Mouse (Mus musculus) adrenal gland, adult (tissue): Measurements from ENCODE around the gene Myo15.
"Not testable (repeated sequence)": the region's sequence is repeated elsewhere in the genome, so short reads cannot be mapped to it uniquely, and the experiment has no call there.

Experiments
- DNase-seq, 2 experiments: peaks; one replicate each; pipeline ENCODE4 v3.0.0; 2022 to 2023; ENCODE audit warnings: low spot score in 1 of 2; ENCODE audit not compliant: inconsistent age in 2 of 2

Myo15 gene

DNA sequence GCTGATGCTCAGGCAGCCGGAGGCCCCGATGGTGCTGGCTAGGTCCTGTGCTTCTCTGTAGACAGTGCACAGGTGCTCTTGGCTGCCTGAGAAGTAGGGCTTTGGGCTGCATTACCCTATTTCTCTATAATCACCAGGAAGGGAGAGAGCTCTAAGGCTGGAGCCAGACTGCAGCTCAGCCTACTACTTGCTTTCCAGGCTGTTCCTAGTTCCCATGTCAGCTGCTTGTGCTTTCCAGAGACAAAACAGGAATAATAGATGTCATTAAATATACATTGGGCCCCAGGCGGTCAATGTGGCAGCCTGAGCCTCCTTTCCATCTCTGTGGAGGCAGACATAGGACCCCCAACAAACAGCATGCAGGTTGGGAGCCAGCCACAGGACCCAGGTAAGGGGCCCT lies at the start of gene Myo15:
TSS of gene Myo15 (plus strand) at position 301 of the 400 bp plus-strand sequence.
- no peak for DNase-seq

DNA sequence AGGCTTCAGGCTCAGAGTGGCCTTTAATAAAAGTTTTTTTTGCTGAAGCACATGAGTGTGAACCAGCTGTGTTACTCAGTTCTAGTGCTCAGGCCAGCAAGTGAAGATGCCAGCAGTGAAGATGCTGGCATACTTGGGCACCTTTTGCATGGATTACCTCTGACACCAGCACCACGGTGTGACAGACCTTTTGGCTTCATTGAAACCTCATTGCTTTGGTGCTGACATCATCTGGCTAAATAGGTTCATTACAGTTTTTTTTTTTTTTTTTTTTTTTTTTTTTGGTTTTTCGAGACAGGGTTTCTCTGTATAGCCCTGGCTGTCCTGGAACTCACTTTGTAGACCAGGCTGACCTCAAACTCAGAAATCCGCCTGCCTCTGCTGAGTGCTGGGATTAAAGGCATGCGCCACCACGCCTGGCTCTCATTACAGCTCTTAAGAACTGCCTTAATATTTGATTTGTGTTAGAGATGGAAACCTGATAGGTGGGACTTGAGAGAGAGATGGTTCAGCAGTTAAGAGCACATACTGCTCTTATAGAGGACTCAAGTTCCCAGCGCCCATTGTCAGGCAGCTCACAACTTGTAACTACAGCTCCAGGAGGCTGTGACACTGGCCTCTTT lies 47.0 kb upstream of the Myo15 start:
- DNase-seq, result peak in 1 of 2 experiments; percentile 25

DNA sequence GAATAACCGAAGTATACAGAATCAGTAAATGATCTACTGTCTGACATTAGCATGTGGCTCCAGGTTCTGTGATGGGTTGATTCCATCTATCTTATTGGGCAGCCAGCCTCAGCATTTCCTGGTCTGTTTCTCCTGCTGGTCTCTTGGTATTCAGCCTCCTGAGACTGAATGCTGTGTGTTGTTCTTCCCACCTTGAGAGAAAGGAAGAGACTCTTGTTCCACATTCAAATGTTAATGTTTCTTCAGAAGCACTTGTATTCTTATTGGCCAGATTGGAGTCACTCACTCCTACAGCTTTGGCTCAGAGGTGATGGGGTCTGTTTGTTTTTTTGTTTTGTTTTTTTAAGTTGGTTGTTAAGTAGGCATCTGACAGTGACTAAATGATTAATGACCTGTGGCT lies 46.1 kb upstream of the Myo15 start:
- DNase-seq, result no peak

DNA sequence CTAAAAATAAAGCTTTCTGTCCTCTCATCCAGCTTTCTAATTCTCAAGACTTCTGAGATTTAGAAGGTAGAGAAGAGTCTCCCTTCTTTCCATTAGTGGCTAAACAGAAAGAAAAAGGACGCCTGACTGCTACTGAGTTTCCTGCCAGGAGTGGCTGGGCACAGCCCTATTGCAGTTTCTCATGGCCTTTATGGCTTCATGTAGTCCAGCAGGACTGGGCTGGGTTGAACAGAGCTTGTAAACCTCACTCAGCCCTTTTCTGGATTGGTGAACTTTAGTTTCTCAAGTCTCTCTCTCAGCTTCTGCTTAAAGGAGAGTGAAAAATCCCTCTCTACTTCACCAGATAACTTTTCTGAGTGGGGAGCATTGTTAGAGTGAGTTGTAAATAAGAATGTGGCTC lies 42.7 kb upstream of the Myo15 start:
- no peak for DNase-seq

DNA sequence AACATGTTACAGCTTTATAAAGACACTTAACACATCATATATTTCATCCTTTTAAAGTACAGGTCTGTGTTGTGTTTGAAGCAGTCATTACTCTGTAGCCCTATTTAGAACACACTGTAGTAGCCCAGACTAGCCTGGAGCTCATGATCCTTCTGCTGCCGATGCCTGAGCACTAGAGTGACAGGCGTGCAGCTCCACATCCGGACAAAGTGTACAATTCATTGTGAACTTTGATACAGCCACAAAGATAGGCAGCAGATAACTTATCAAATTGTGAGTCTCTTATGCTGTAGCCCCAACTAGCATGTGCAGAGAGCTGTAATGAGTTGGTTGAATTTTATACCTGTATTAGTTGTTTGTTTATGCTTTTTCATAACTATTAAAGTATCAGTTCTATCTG lies 41.5 kb upstream of the Myo15 start:
- DNase-seq, result no peak

DNA sequence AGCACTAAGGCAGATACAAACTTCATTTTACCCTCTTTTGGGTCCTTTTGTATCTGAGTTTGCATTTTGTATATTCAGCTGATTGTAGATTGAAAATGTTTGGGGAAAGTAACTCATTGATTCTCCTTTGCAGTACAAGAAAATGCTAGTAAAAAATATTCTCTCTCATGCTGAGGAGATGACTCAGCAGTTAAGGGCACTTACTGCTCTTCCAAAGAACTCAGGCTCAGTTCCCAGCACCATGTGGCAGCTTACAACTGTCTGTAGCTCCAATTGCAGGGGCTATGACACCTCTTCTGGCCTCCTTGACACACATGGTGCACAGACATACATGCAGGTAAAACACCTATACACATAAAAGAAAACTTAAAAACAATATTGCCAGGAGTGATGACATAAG lies 35.6 kb upstream of the Myo15 start:
- no peak for DNase-seq

DNA sequence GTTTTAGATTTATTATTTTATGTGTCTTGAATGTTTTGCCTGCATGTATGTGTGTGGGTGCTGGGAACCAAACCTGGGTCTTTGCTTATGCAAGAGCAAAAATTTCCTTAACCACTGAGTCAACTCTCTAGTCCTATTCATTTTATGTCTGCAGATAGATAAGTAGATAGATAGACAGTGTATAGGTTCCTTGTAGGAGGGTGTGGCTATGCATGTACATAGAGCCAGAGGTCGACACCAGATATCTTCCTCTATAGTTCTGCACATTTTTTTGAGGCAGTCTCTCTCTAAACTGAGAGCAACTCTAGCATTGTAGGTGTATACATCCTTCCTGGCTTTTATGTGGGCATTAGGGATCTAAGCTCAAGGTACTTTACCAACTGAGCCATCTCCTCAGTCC lies 34.0 kb upstream of the Myo15 start:
- no peak for DNase-seq

DNA sequence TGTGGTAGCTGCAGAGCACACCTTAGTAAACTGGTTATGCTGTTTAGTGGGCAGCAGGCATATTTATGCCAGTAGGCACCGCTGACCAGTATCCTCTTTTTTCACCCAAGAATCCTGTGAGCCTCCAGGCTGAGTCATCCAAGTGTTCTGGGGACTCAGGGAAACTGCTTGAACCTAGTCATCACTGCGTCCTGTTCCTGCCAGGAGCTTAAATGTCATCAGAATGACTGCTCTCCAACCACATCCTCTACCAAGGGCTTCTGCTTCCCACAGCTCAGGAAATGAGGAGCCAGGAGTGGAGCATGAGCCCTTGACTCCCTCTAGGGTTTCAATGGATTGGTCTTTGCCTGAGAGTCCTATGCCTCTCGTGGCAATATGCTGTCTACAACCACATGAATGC lies 32.5 kb upstream of the Myo15 start:
- DNase-seq, result peak; percentile 73 to 76

DNA sequence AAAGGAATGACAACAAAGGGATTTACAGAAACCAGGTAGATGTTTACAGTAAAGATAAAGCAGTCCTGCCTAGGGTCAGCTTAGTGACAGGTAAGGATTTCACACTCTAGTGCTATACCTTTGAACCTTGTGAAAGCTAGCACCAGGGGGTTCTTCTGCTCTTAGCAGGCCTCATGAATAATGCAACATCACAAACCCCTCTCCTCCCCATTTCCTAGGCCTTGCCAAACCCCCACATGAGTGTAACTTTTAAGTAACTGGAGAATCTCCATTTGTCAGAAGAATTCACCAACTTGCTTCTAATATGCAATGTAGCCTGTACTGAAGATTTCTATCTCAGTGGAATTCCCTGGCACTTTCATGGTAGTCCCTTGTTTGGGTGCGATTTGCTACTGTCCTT lies 29.5 kb upstream of the Myo15 start:
- DNase-seq, result not testable (repeated sequence)

DNA sequence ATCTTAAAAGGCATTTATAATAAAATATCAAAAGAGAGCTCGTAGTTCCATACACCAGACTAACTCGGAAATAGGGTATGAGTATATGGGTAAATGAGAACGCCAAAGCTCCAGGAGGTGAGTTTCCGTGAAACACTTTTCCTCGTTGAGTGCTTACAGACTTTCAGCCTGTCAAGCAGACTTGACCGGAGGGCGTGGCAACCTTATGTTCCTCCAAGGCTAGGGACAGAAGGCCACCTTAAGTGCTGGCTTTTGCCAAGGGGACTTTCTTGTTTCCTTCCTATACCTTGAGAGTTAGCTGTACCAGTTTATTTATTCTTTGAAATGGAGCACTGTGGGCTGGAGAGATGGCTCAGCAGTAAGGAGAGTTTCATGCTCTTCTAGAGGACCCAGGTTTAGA lies 29.0 kb upstream of the Myo15 start:
- DNase-seq, result no peak

DNA sequence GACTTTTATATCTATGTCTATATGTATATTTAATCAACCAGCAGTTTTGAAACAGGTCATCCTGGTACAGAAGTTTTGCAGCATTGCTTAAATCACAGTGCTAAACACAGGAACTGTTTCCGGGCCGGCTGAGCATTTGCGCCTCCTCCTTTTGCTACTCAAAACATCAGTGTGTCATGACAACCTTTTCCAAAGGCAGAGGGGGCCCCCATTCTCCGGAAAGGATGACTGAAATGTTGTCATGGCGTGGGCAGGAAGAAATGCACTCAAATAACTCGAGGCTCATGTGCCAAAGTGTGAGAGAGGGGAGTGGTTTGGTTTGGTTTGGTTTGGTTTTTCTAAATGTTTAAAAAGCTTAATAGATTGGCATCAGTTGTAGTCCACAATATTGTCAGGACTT lies 26.2 kb upstream of the Myo15 start:
- no peak for DNase-seq

DNA sequence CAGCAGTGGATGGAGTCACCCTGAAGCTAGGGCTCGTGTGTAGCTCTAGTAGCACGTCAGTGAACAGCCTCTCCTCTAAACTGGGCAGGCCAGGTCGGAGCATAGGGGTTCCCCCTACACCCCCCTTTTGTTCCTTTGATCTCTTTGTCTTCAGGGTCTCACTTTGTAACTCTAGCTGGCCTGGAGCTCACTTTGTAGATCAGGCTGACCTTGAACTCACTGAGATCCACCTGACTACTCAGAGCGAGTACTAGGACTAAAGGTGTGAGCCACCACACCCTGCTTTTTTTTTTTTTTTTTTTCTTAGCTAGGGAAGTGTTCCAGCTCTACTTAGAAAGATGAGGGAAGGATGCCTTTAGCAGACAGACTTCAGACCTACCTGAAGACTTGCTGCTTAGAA lies 25.1 kb upstream of the Myo15 start:
- no peak for DNase-seq

DNA sequence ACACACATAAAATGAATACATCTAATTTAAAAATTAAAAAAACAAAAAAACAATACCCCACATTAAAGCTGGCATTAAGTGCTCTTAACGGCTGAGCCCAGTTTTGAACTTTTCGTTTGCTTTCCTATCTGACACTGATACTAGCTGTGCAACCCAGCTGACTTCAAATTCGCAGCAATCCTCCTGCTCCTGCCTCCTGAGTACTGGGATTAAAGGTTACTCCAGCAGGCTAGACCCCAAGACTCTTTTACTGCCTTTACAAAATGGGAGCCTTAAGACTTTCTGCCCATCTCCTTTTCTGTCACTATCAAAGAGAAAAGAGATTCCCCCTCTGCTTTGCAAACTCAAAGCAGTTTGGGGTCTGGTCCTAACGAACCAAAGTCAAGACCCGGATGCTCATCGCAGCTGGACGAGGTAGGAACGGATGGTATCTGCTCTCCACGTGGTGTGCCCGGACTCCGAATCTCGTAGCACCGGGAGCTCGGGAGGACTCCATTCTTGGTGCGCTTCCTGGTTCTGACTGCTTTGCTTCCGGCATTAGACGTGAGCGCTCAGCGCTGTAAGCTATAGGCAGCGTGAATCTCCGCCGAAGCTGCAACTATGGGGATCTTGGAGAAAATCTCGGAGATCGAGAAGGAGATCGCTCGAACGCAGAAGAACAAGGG lies 14.9 kb upstream of the Myo15 start, which contains the start of gene Drg2:
TSS of gene Drg2 (plus strand) at position 512 of the 665 bp plus-strand sequence.
- DNase-seq, result peak; percentile 88 to 96

DNA sequence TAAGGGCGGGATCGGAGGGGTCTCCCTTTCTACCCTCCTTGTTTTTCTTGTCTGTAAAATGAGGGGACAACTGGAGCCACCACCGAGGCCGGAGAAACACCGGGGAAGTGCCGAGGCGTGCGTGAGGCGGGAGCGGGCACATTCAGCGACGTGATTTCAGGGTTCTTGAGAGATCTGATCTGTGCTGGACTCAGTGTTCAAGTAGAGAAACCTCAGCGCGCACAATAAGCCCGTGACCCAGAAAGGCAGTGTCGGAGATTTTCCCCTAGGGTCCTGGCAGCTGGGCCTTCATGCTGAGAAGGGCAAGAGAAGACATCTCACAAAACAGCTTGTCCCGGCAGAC lies 14.4 kb upstream of the Myo15 start:
- no peak for DNase-seq

DNA sequence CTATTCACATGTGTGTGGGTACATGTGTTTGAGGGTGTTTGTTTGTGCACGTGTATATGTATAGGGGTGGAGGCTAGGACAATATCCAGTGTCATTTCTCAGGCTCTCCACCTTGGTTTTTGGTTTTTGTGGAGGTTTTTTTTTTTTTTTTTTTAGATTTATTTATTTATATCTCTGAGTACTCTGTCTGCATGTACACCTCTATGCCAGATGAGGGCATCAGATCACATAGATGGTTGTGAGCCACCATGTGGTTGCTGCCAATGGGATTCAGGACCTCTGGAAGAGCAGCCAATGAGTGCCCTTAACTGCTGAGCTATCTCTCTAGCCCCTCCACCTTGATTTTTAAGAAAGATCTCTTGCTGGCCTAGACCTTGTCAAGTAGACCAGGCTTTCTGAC lies 11.2 kb upstream of the Myo15 start:
- DNase-seq, result no peak

DNA sequence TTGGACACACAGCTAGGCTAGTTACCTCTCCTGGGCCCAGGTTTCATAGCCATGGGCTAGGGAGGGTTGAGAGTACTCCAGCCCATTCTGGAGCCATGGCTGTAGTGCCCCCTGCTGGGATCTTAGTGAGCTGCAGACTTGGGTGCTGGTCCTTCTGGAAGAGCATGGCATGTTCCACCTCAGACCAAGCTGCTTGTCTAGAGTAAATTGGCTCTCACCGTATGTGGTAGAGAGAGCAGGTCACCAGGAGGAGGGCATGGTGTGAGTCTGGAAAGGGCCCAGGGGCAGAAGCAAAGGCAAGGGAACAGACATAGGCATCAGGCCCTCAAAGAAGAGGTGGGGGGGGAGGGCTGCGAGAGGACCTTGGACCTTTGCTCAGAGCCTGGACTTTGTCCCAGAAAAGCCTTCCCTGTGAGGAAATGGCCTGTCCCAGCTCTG lies 3.2 kb upstream of the Myo15 start:
- DNase-seq, result peak; percentile 22 to 76

DNA sequence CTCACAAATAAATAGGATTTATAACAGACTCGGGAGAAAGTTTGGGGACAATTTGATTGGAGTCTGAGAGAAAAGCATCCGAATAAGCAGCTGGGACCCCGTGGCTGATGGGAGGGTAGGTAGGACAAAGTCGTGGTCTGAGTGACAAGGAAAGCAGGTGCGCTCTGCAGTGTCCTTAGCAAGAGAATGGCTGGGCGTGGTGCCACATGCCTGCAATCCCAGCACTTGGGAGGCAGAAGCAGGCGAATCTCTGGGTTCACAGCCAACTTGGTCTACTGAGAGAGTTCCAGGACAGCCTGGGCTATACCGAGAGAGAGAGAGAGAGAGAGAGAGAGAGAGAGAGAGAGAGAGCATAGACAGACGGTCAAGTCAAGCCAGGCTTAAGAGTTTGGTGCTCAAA lies 1.6 kb downstream of the Myo15 start:
- DNase-seq, result no peak

DNA sequence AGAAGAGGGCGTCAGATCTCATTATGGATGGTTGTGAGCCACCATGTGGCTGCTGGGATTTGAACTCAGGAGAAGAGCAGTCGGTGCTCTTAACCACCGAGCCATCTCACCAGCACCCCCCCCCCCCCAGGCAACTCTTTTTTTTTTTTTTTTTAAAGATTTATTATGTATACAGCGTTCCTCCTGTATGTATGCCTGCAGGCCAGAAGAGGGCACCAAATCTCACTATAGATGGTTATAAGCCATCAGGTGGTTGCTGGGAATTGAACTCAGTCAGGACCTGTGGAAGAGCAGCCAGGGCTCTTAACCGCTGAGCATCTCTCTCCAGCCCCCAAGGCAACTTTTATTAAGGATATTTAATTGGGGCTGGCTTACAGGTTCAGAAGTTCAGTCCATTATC lies 5.4 kb downstream of the Myo15 start:
- no peak for DNase-seq

DNA sequence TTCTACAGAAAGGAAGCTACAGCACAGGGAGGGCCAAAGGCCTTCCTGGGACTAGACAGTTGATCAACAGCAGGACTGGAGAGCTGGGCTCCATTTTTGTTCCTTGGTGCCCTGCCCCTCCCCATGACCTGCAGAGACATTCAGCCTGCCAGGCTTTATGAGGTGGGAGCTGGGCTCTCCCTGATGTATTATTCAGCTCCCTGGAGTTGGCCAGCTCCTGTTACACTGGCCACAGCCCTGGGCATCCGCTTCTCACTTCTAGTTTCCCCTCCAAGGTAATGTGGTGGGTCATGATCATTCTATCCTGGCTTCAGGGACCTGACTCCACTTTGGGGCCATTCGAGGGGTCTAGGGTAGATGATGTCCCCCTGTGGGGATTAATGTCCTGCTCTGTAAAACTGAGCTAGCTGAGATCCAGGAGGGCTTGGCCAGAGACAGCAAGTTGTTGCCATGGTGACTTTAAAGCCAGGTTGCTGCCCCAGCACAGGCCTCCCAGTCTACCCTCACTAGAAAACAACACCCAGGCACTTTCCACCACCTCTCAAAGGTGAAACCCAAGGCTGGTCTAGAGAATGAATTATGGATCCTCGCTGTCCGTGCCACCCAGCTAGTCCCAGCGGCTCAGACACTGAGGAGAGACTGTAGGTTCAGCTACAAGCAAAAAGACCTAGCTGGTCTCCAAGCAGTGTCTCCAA lies 6.7 kb downstream of the Myo15 start:
- no peak for DNase-seq

DNA sequence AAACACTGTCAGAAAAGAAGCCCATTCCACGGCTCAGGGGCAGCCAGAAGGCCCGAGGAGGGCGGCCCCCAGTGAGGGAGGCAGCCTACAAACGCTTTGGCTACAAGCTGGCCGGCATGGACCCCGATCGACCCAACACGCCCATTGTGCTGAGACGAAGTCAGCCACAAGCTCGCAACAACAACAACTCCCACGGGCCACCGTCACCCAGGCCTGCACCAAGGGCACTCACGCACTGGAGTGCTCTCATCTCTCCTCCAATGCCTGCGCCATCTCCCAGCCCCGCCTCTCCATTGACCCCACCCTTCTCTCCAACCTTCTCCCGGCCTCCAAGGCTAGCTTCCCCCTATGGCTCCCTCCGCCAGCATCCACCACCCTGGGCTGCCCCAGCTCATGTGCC lies 9.0 kb downstream of the Myo15 start:
- peak; percentile 21 to 68 for DNase-seq

DNA sequence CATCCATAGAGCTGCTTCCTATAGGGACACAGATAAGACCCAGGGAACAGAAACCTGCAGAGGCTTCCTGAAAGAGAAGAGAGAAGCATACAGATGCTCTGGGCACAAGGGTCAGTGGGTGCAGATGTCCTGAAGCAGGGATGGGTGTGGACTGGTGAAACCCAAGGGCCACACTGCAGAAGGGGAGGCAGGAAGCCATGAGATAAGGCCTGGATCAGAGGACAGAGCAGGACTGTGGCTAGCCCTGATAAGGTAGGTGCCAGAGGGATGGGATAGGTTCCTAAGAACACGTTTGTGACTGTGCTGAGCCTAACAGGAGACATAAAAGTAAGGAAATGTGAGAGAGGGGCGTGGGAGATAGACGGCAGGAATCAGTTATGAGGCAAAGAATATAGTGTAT lies 17.1 kb downstream of the Myo15 start:
- DNase-seq, result no peak

DNA sequence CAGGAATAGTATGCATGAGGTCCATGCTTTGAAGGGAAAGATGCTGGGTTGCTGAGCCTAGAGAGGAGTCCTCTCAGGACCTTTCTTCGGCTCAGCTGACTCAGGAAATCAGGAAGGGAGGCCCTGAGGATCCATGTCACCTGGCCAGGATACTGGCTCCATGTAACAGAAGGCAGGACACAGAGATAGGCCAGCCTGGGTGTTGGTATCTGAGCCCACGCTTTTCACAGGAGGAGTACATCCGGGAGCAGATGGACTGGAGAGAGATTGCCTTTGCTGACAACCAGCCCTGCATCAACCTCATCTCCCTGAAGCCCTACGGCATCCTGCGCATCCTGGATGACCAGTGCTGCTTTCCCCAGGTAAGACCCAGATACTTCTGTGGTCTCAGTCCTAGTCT lies 23.6 kb downstream of the Myo15 start:
- no peak for DNase-seq

DNA sequence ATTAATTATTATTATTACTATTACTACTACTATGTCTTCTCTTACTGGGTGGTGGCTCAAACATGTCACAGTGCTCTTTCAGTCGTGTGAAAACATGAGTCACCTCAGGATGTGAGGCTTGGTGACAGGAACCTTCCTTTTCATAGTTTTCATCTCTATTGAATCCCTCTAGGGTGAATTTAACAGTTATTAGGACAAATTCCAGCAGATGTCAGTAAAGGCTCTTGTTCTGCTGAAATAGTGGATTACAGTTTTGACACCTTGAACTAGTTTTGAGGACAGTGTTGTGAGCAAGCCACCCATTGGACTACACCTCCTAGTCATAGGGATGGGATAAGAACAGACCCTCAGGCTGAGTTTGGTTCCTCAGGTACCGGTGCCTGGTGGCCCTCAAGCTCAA lies 26.6 kb downstream of the Myo15 start:
- no peak for DNase-seq
